Mouse (Mus musculus) adrenal gland, postnatal 4 days (tissue): ENCODE data around the gene Cpt1a. TPM values are rescaled to one million over a fixed set of nuclear protein-coding genes. Genes with fewer than 3 reads are reported as not detected.
A peak's percentile ranks its signal among the peaks of the same experiment; 100 is the strongest.

Experiments
- DNase-seq, 2 experiments: peaks; one replicate each; pipeline ENCODE4 v3.0.0; 2021 to 2022; ENCODE audit warnings: low spot score in 2 of 2, mixed read lengths in 2 of 2
- total RNA-seq, 2 experiments: library from RNA; stranded (reverse); gene quantifications; 2 replicates each; pipeline ENCODE4 v1.2.3; 2021

The Cpt1a gene
- total RNA-seq, 2 experiments from 2014 or later = 225 to 242 TPM

DNA sequence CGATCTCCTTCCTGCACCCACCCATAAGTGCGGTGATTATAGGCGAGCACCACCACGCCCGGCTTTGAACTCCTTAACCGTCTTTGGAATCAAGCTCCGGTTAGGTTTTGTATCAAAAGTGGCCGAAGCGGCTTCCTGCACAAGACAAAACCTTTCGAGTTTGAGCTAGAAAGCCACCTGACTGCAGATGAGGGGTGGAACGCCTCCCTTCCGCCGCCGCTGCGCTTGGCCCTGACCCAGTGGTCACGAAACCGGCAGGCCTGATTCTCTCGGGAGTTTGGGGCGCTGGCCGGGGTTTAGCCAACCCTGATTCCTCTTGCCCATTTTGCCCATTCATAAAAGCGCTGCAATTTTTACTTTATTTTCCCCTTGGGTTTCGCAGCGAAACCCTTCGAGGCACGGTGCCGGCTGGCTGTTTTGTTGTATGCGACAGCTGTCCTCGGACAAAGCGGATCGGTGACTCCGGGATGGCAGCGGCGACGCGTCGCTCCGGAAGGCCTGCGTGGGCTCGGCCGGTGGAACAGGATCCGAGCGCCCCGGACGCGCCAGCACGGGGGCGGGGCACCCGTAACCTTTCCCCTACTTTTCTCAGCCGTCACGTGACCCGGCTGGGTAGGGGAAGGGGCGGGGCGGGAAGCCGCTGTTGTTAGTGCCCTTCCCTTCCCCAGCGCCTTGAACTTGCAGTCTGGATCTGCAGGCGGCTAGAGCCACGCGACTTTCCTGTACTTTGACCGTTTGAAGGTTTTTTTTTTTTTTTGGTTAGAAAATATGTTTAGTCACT, 3.0 kb downstream of the Cpt1a start:
- peak; percentile 87 to 88 for DNase-seq

DNA sequence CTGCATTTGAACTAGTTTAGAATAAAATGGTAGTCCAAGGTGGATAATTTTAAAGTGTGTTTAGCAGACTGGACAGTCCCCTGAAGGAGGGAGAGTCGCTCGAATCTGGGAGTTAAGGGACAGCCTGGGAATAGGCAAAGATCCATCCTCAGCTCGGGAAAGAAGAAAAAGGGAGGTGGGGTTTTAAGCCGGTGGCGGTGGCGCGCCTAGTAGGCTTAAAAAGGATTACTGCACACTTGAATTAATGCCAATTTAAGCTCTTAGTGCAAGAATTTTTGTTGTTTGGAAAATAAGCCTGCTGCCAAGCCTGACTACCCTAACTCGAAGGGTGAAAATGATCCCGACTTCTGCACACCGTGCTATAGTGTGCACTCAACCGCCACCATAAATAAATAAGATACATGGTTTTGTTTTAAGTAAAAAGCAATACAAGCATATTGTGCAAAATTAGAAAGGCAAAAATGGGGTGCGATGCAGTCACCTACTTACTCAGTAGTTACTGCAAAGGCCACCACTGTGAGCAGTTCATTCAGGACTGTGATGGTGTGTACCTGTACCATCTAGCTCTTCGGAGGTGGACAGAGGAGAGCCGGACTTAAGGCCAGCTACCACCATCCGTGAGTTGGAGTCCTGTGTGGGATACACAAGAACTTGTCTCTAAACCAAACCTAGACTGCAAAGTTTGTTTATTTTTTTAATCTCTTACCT, 3.8 kb downstream of the Cpt1a start:
- no peak for DNase-seq

DNA sequence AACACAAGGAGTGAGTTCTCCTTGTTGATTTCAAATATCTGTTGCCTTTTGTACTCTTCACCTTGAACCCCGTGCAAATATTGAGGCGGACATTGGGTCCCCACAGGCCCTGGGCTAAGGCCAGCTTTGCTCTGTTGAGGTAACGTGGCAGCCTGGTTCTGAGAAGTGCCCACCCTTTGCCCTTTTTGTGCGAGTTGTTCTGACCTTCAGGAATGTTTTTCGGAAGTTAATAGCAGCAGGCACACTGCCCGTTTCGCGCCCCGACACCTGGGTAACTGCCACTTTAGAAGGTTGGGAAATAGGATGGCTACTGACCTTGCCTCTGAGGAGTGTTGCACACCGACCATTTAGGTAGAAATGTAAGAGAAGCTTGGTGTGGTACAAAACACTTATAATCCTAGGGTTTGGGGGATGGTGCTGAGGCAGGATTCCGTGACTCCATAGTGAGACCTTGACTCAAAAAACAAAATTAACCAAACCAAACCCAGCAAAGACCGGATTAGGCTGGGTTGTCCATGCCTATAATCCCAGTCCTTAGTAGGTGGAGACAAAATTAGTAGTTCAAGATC, 4.4 kb downstream of the Cpt1a start:
- DNase-seq = no peak

DNA sequence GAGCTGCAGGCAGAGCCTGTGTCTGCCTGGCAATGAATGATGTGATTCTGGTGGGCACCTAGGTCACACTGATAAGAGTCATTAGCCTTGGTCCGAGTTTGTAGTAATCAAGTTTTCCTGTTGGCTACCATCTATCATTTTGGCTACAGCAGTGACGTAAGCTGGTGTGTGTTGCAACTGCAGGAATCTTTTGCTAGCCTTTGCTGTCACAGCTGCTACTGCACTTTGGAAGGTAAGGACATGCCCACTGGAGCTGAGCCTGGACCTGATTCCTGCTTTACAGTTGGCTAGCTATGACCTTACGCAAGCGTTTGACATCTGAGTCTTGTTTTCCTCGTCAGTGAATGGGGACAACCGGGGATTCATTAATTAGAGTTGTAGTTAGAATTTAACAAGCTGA, 11.1 kb downstream of the Cpt1a start:
- DNase-seq = no peak

GRCm38 (mm10) chr19:3333694-3334515, 11.8 kb downstream of the Cpt1a start:
- no peak for DNase-seq

DNA sequence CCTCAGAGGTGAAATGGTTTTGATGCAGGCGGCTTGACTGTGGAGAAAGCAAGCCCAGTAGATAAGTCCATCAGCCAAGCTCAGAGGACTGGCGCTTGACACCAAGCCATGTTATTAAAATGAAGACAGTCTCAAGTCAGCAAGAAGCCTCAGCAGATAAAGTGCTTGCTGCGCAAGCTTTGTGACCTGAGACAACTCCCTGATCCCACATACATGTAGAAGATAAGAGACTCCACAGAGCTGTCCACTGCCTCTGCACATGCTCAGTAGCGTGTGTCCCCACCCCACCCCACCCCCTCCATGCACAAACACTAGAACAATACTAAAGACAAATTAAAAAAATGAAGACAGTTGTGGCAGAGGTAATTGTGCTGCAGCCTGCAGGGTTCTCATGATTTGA, 12.4 kb downstream of the Cpt1a start:
- no peak for DNase-seq

GRCm38 (mm10) chr19:3335917-3336316, 13.8 kb downstream of the Cpt1a start:
- DNase-seq = no peak

DNA sequence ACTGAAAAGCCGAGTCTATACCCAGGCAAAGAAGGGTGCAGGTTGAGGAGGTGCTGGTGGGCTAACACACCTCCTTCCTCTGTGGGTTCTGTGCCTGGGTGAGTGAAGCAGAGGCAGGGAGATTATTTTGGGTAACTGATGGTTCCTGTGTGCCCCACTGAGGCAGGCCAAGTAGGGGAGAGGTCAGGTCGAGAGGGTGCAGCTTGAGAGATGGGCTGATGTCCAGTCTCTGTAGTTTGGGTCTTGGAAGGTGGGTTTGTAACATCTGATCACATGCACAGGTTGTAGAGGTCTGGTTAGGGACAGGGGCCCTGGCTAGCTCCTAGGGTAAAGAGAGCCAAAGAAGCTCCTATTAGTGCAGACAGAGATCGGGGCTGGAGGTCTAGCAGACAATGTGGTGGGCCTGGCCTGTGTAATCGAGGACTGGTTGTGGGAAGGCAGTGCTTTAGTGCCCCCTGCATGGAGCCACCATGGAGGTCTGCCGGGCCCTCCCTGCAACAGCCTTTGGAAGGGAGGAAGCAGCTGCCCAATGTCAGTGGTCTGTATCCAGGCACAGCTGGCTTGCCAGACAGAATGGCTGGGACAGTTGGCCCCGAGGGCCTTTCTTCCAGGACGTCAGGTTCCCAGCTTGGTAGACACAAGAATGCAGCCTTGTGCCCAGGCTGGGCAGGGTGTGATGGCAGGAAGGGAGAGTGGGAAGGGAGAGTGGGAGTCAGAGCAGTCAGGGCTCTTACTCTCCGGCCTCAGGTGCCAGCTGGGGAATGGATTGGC, 14.5 kb downstream of the Cpt1a start:
- no peak for DNase-seq

DNA sequence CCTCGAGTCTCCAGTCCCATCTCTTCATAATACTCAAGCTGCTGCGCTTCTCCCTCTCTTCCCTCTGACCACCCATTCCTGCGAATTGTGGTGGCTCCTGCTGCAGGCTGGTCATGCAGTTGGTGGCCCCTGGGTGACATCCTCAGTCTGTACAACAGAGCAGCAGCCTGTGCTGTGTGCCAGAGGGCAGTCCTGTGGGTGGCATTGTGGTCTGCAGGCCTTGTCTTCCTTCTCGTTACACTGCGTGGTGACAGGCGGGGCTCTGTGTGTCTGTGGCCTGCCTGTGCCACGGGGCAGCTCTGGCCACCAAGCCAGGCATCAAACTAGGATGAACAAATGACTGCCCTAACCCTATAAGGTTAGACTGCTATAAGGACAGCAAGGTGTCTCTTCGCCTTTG, 17.1 kb downstream of the Cpt1a start:
- no peak for DNase-seq

GRCm38 (mm10) chr19:3341021-3341420, 18.9 kb downstream of the Cpt1a start:
- DNase-seq = no peak

DNA sequence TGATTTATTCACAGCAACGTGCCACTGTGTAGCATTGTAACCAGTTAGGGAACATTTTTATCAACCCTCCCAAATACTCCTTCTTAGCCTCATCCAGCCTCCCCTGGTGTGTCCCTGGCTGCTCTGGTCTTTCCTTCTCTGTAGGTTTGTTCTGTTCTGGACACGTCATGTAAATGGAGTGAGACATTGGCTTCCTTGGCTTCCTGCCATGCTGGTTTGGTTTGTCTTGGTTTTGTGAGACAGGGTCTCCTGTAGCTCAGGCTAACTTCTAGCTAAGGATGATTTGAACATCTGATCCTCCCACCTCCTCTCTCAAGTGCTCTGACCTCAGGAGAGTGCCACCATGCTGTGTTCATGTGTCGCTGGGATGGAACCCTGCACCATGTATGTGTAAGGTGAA, 21.8 kb downstream of the Cpt1a start:
- DNase-seq = no peak

- DNase-seq = no peak
Measured at GRCm38 (mm10) chr19:3344636-3345544, 22.8 kb downstream of the Cpt1a start.

DNA sequence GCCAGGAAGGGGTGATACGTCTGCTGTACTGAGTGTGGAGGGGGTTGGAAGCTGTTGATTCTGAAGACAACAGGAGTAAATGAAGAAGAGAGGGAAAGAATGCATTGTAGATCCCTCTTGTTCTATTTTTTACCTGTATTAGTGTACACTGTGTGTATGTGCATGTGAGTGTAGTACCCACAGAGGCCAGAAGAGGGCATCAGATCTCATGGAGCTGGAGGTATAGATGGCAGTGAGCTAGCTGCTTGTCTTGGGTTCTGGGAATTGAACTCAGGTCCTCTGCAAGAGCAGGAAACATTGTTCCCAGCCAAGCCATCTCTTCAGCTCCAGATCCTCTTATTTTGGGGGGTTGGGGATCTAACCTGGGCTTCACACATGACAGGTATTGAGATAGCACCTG, 25.6 kb downstream of the Cpt1a start:
- no peak for DNase-seq

DNA sequence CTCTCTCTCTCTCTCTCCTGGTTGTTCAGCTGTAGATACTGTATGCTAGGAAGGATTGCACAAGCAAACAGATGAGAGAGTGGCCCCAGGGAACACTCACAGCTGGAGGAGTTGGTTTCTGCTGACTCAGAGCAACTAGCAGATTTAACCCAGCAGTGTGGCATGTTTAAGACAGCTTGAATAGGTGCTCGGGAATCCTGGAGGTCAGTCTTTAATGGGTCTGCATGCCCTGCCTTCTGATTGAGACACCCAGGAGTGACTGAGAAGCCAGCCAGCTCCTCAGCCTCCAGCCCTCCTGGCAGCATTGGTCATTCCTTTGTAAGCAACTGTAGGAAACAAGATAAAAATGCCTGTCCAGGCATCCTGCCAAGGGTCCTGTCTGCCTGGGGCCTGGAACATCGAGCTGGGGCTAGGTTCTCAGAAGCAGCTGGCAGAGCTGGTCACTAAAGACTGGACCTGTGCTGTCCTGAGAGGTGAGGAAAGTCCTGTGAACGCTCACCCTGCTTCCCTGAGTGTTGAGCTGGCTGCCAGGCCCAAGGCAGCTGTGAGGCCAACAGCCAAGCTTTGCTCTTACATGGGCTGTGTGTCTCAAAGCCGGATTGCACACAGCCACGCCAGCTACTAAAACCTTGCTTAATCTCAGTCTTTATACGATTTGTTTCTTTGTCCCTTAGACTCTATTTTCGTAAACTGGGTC, 31.4 kb downstream of the Cpt1a start:
- peak in 1 of 2 experiments; percentile 43 for DNase-seq

DNA sequence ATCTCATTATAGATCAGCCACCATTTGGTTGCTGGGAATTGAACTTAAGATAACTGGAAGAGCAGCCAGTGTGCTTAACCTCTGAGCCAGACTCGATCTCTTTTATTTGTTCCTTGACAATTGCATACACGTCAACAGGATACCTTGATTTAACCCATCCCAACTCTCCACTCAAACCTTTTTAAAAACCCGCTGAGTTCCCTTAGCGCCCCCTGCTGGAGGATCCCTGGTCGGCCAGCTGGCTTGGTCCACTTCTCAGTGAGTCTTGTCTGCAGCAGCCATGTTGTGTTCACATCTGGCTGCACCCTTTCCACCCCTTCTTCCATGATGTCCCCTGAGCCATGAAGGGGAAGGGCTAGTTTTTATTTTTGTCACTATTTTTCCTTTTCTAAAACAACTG, 33.0 kb downstream of the Cpt1a start:
- DNase-seq = no peak

DNA sequence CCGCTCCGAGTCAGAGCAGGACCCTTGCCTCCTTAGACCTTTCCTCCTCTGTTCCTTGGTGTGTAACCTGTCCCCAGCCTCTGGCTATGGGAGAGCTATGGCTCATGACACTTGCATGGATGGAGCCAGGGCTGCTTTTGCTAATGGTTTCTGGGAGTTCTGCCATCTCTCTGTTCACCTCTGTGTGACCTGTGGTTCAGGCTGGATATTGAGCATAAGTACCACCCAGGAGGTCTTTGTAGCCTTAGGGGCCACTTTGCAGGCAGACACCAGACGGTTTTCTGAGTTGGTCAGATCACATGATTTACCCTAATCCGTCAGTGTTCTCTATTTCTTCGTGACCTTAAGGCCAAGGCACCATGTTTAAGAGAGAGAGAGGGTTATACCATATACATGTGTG, 34.4 kb downstream of the Cpt1a start:
- no peak for DNase-seq

- DNase-seq = no peak
Measured at GRCm38 (mm10) chr19:3357620-3358019, 35.5 kb downstream of the Cpt1a start.

DNA sequence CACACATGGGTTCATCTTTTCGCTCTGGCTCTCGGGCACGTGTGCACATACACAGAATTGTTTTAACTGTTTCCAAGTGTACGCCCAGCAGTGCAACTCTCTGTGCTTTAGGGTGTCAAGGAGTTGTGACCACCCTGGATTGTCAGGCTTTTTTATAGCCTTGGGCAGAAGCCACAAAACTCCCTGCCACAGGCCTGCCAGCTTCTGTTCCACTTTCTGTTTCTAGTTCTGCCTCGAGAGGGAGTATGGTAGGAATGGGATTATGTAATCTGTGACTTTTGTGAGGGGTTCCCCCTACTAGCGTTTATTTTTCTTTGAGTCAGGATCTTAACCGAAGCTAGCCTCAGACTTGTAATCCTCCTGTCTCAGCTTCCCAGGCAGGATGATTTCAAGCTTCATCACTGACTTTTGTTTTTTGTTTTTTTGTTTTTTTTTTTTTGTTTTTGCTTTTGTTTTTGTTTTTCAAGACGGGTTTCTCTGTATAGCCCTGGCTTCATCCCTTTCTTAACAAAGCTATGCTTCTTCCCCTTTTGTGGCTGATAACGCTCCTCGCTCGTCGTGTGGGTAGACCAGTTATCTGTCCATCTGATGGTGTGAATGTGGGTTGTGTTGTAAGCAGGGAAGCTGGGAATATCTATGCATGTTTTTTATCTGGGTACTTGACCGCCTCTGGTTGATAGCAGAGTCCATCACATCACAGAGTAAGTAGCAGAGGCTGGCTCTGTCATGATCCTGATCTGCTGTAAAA, 37.9 kb downstream of the Cpt1a start:
- DNase-seq = no peak
